Mouse (Mus musculus): Measurements from ENCODE around the gene E2f8. TPM values are rescaled to one million over a fixed set of nuclear protein-coding genes. Genes with fewer than 3 reads are reported as not detected.

E2f8 gene
- total RNA-seq (2021), result under 1 TPM; 0.25 to 0.84 TPM
- long read RNA-seq, experiment 1, result 0 reads
- long read RNA-seq, experiment 2, result 0 reads

DNA sequence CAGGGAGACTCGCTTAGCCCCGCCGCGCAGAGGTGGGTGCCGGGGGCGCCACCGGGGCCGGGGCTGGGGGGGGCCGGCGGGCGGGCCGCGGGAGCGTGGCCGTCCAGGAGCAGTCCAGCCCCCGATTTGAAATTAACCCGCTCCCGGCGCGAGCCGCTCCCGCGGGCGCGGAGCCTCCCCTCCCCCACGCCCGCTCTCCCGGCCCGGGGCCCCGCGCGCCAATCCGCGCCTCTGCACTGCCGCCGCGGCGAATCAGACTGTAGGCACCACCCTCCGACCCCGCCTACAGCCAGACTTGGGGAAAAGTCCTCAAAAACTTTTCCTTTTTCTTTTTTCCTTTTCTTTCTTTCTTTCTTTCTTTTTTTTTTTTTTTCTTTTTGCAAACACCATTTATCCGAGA lies at the start of gene E2f8:
E2f8 (minus strand) TSS at position 111 of the 400 bp plus-strand sequence.
- intact Hi-C loops (cut with DNase I), result loop anchor here (10.0 kb wide), 1 partner anchor 383 kb away; no protein-coding TSS in a partner anchor

GRCm38 (mm10) chr7:48930399-48930798 lies 49.0 kb upstream of the E2f8 start:
- intact Hi-C loops (cut with DNase I), result no loop called here
- DNase-seq, result no peak

More for the DNA sequence above, at the start of gene E2f8:
- peak; percentile 46 to 56 for DNase-seq

DNA sequence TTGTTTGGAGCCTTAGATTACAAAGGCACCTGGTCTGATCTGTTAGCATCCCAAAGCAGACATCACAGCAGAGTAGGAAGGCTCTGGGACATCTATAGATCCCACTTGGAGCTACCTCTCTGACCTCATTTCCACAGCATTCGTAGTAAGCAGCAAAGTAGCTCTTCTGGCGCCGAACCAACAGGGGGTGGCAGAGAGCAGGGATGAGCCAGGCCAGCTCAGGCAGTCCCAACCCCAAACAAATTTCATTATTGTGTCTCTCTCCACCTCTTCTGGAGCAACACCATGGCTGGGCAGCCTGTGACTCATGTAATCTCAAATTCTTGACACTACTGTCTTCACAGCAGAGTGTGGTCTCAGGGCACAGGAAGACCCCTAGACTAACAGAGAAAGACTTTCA lies 47.0 kb upstream of the E2f8 start:
- intact Hi-C loops (cut with DNase I), result no loop called here
- peak; percentile 15 to 21 for DNase-seq

GRCm38 (mm10) chr7:48925214-48925613 lies 43.8 kb upstream of the E2f8 start:
- no peak for DNase-seq
- intact Hi-C loops (cut with DNase I), result no loop called here

- intact Hi-C loops (cut with DNase I), result no loop called here
These were observed 42.2 kb upstream of the E2f8 start for GRCm38 (mm10) chr7:48923620-48924019.

DNA sequence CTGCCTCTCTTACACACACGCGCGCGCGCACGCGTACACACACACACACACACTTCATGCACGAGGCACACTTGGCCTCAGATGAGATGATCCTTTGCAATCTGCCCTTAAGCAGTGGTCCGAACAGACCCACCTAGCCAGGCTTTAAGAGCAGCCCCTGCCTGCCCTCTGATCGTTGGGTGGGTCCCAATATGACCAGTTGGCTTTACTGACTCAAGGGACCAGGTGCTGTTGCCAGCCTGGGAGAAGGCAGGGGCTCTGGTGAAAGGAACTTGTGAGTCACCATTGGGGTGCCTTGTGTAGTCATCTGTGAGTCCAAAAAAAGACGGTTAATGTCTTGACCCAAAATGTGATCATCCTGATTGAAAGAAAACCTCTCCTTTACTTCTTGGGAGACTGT lies 37.0 kb upstream of the E2f8 start:
- no peak for DNase-seq
- intact Hi-C loops (cut with DNase I), result no loop called here

More at GRCm38 (mm10) chr7:48923620-48924019, 42.2 kb upstream of the E2f8 start:
- no peak for DNase-seq

GRCm38 (mm10) chr7:48917988-48918387 lies 36.6 kb upstream of the E2f8 start:
- DNase-seq, result no peak
- intact Hi-C loops (cut with DNase I), result no loop called here

GRCm38 (mm10) chr7:48917463-48917862 lies 36.1 kb upstream of the E2f8 start:
- no peak for DNase-seq
- intact Hi-C loops (cut with DNase I), result no loop called here

GRCm38 (mm10) chr7:48914630-48915506 lies 33.5 kb upstream of the E2f8 start:
- DNase-seq, result no peak
- intact Hi-C loops (cut with DNase I), result no loop called here

DNA sequence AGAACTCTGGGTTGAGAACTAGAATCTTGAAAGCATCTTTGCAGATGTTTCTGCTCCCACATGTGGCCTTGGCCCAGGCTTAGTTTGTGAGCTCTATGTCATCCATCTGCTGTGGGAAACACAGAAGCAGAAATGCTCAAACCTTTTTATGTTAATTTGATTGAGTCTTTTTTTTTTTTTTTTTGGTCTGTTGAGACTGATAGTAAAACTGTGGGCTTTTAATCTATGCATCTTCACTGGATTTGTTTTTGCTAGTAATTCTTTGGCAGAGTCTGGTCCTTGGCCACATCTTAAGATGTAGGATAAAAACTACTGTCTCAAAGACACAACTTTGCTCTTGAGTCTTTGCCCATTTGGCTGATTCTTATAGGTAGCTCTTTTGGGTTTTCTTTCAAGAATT lies 29.8 kb upstream of the E2f8 start:
- no peak for DNase-seq

DNA sequence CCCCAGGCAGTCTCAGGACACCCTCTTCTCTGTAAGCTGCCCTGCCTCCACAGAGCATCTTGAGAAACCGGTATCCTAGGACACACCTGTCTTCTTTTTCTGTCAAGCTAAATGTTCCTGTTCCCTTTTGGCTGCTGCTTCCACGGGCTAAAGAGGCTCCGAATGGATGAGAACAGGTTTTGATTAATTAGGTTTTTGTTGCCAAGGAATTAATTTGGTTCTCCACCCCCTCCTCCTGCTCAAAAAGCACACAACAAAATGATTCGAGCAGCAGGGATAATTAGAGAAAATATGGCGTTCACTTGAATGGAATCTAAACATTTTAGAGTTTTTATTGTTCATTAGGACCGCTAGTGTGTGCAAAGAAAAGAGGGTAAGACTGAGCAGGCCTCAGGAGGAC lies 28.9 kb upstream of the E2f8 start:
- DNase-seq, result no peak
- intact Hi-C loops (cut with DNase I), result no loop called here

More for the DNA sequence above, 29.8 kb upstream of the E2f8 start:
- intact Hi-C loops (cut with DNase I), result no loop called here

GRCm38 (mm10) chr7:48909342-48909671 lies 27.9 kb upstream of the E2f8 start:
- intact Hi-C loops (cut with DNase I), result no loop called here
- no peak for DNase-seq

DNA sequence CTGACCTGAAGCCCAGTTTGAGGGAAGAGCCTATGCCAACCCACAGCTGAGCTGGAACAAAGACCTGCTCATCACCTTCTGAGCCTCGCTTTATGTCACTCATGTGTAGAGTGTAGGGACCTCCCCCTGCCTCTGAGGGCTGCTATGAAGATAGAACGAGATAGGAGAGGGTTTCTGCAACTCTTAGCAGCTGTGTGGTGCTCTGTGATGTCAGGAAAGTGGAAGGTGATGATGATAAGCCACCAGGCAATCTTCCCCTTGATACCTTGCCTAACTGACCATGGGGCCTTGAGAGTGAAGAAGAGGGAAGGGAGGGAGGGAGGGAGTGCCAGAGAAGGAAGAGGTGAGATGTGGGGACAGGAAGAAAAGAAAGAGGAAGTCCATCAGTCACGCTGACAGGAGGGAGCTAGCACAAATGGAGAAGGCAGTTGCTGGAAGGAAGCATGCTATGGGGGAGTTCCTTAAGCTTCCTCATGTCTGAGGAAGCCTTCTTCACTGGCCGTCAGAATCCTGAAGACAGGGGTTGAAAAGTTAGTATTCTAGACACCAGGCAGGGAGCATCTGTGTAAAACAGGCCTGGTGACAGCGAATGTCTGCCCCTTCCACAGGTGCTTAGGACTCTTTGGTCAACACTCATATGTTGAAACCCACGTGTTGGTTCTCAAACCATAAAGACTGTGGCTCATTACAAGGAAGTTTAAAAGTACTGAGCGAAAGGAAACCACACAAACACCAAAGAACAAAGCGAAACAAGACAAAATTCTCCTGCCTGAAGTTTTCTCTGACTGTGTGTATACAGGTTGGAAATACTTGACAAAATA lies 27.3 kb upstream of the E2f8 start, which contains the start of gene Nav2:
Nav2 (plus strand) TSS at position 196 of the 821 bp plus-strand sequence.
- no peak for DNase-seq
- intact Hi-C loops (cut with DNase I), result no loop called here

GRCm38 (mm10) chr7:48902454-48902853 lies 21.1 kb upstream of the E2f8 start:
- no peak for DNase-seq

DNA sequence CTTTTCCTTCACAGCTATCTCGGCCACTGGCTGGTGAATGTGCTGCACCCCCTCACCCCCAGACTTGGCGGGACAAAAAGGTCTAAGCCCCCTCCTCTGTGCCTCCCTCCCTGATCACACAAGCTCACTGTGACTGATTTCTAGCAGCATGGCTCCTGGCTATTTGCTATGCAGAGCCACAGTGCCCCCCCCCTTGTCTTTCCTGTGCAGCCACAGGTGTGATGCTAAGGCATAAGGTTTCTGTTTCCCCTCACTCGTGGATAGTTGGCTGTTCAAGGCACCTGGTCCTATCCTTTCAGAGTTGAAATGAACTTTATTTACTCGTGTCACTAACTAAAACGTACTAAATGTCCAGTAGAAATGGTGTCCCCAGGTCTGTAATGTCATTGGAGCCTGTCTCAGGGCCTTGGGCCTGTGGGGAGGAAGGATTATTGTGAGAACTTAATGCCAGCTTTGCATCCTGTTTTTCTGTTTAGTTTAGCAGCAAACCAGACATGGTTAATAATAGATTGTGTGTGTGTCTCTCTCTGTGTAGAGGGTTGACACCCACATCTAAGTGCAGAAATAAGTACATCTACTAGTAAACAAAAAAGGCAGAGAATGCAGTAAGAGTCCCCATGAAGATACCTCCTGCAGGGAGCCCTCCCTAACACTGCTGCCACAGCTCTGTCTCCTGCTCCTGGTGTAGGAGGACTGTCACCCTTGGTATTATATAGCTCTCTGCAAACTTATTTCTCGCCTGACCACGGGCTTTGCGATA lies 19.2 kb upstream of the E2f8 start:
- no peak for DNase-seq
- intact Hi-C loops (cut with DNase I), result no loop called here

More at GRCm38 (mm10) chr7:48902454-48902853, 21.1 kb upstream of the E2f8 start:
- intact Hi-C loops (cut with DNase I), result no loop called here

- DNase-seq, result no peak
- intact Hi-C loops (cut with DNase I), result loop anchor here (10.0 kb wide), 1 partner anchor 526 kb away; no protein-coding TSS in a partner anchor
These were observed 17.0 kb upstream of the E2f8 start for GRCm38 (mm10) chr7:48898416-48898815.

DNA sequence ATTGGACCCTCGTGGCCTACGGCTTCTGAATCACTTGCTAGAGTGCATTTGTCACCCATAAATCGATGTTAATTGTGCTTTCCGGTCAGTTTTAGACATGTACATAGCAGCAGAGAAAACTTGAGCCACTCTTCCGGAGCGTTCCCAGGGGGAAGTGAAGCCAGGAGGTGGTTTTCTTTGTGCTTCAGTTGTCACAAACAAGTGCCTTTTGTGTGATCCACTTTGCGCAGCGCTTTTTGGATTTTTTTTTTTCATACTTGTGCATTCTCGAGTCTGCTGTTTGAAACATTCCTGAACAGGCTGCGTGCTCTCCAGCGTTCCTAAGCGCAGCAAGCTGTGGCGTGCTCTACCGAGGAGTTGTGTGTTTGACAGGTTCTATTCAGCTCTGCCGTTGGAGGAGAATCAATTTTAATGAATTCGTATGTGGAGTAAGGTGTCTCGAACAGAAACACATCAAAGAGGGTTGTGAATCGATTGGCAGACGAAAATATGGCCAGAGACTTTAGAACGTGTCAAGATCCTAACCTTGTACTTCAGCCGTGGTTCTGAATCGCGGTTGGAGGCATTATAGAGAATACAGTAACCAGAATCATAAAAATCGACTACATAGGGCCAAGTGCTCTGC lies 16.3 kb upstream of the E2f8 start:
- no peak for DNase-seq
- intact Hi-C loops (cut with DNase I), result loop anchor here (10.0 kb wide), 1 partner anchor 527 kb away; no protein-coding TSS in a partner anchor

GRCm38 (mm10) chr7:48896051-48896450 lies 14.7 kb upstream of the E2f8 start:
- intact Hi-C loops (cut with DNase I), result loop anchor here (10.0 kb wide), 1 partner anchor 529 kb away; no protein-coding TSS in a partner anchor

DNA sequence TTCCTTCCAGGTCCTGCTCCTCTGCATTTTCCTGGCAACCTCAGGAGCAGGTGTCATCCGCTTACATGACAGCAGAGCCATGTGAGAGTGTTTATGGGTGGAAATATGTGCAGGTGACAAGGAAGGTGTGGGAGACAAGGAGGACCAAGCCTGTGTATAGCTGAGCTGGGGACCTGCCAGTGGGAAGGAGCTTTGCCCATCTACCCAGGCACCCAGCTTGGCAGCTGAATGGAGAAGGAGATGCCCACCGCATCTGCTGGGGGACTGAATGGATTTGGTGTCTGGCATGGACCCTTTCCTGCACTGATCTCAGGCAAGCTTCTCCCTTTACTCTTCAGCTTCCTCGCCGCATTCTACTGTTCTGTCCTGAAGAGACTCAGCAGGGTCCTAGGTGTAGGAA lies 14.1 kb upstream of the E2f8 start:
- intact Hi-C loops (cut with DNase I), result loop anchor here (2.0 to 10.0 kb wide), 2 partner anchors 225 to 529 kb away; no protein-coding TSS in a partner anchor

More at GRCm38 (mm10) chr7:48896051-48896450, 14.7 kb upstream of the E2f8 start:
- no peak for DNase-seq

DNA sequence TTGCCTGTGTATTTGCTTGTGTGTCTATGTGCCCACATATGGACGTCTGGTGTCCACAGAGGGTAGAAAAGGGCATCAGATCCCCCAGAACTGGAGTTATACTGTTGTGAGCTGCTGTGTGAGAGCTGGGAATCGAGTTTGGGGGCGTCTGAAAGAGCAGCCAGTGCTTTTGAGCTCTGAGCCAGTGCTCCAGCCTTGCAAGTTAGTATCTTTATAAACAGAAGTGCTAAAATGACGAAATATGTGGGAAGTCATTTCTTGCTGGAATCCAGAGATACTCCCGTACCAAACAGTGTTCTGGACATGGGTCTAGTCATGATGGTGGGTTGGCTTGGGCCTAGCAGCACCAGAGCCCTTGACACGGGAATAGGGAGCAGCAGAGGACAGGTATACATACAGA lies 13.4 kb upstream of the E2f8 start:
- no peak for DNase-seq
- intact Hi-C loops (cut with DNase I), result loop anchor here (2.0 to 10.0 kb wide), 2 partner anchors 226 to 530 kb away; no protein-coding TSS in a partner anchor

More for the DNA sequence above, 14.1 kb upstream of the E2f8 start:
- DNase-seq, result no peak
